Mouse (Mus musculus): ENCODE data around the gene Erg.

DNA sequence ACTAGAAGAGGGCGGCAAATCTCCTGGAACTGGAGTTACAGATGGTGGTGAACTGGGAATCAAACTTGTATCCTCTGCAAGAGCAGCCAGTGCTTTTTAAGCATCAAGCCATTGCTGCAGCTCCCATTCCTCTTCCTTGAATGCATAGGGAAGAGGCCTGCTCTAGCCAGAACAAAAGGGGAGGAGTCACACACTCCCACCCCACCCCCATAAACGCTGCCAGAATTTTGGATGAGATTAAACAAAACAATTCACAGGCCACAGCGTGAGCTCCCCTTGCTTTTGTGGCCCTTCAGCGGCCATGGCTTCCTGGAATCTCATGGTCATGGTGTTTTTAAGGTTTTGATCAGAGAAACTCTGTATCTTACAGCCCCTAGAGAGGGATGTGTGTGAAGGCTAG lies 15.4 kb upstream of the Erg start:
- no peak for TF ChIP-seq CTCF (IDR thresholded peaks at IDR 0.05; ENCODE audit: low read depth, low read length)
- no peak for TF ChIP-seq POLR2A (IDR thresholded peaks at IDR 0.05; ENCODE audit: borderline replicate concordance, low read depth, low read length)
